Mouse (Mus musculus) spleen, adult 2 months (tissue): Measurements from ENCODE around the gene Zhx3. TPM values are rescaled to one million over a fixed set of nuclear protein-coding genes. Genes with fewer than 3 reads are reported as not detected.

Experiments
- DNase-seq, 2 experiments: peaks; one replicate each; pipeline versions ENCODE4 v3.0.0 to v3.0.0-alpha.2; 2012 to 2021; ENCODE audit warnings: low spot score in 2 of 2, low read depth in 1 of 2
- H3K27ac ChIP-seq: fragments of 200-500 bp; 2 replicates; pipeline ENCODE4 v1.5.1; 2012; ENCODE audit warnings: low read length, inconsistent platforms; ENCODE audit not compliant: insufficient read depth
- H3K27me3 ChIP-seq: fragments of 200-500 bp; 2 replicates; pipeline ENCODE4 v1.6.1; 2012; ENCODE audit warnings: mild to moderate bottlenecking, moderate library complexity, low read length, inconsistent platforms; ENCODE audit not compliant: control insufficient read depth, insufficient read depth
- H3K36me3 ChIP-seq: fragments of 200-500 bp; 2 replicates; pipeline ENCODE4 v1.6.1; 2012; ENCODE audit warnings: mild to moderate bottlenecking, low read length, inconsistent platforms; ENCODE audit not compliant: control insufficient read depth, insufficient read depth
- H3K4me1 ChIP-seq: fragments of 200-500 bp; 2 replicates; pipeline ENCODE4 v1.6.1; 2011; ENCODE audit warnings: inconsistent platforms; ENCODE audit not compliant: control insufficient read depth, insufficient read depth, insufficient read length
- H3K4me3 ChIP-seq: fragments of 200-500 bp; 2 replicates; pipeline ENCODE4 v1.5.1; 2011; ENCODE audit warnings: mild to moderate bottlenecking, inconsistent platforms; ENCODE audit not compliant: insufficient read depth, insufficient read length; ENCODE audit errors: extremely low read depth
- CTCF ChIP-seq: fragments of 200-500 bp; IDR thresholded peaks from 2 replicates; pipeline ENCODE4 v1.5.1; 2011; ENCODE audit warnings: mild to moderate bottlenecking, inconsistent platforms; ENCODE audit not compliant: insufficient read depth, insufficient read length, insufficient replicate concordance; ENCODE audit errors: extremely low read depth
- POLR2A ChIP-seq: fragments of 200-500 bp; IDR thresholded peaks from 2 replicates; pipeline ENCODE4 v1.6.1; 2011; ENCODE audit warnings: low read depth, low read length, inconsistent platforms
- WGBS: fragments of 180-500 bp; shearing (Covaris S2); methylation state at CpG from one replicate; pipeline ENCODE4 v1.1.7; 2018; 5-methylcytosine and 5-hydroxymethylcytosine counted together
- polyA plus RNA-seq: library from polyadenylated mRNA; depleted of rRNA; stranded (reverse); fragments of >200 nt; gene quantifications from 2 replicates; pipeline ENCODE4 v1.2.3, GENCODE M21; 2012

The Zhx3 gene
- polyA plus RNA-seq, 1 experiment, result 1.5 TPM

- WGBS, result 89% methylated on average over 5 of the region's 5 CpGs
- H3K4me1 ChIP-seq, result 0 out of 2 replicates have a peak, but pooled peaks cover 2% of the 10 kb centered on the region
- H3K36me3 ChIP-seq, result no peaks in the 10 kb centered on the region
- no peak for DNase-seq
- no peak overlapping the region for H3K27ac ChIP-seq
- H3K4me3 ChIP-seq, result no peak overlapping the region
- TF ChIP-seq CTCF, result no peak
- no peaks in the 10 kb centered on the region for H3K27me3 ChIP-seq
Measured at GRCm38 (mm10) chr2:160856359-160857102, 16.3 kb downstream of the Zhx3 start.

GRCm38 (mm10) chr2:160854687-160855086 lies 18.1 kb downstream of the Zhx3 start:
- Histone ChIP-seq H3K27ac (no peak overlapping the region), H3K4me1 (no peaks in the 10 kb centered on the region), H3K36me3 (no peaks in the 10 kb centered on the region), H3K27me3 (no peaks in the 10 kb centered on the region), H3K4me3 (no peak overlapping the region)
- no peak for DNase-seq
- TF ChIP-seq CTCF, result no peak
- no peak for TF ChIP-seq POLR2A

GRCm38 (mm10) chr2:160850360-160850759 lies 22.4 kb downstream of the Zhx3 start:
- Histone ChIP-seq H3K36me3 (no peaks in the 10 kb centered on the region), H3K27me3 (no peaks in the 10 kb centered on the region), H3K4me1 (no peaks in the 10 kb centered on the region), H3K27ac (no peak overlapping the region), H3K4me3 (no peak overlapping the region)
- no peak for TF ChIP-seq POLR2A
- TF ChIP-seq CTCF, result no peak
- no peak for DNase-seq
- 89% methylated on average over 3 of the region's 3 CpGs for WGBS

- no peak for TF ChIP-seq CTCF
- no peak overlapping the region for H3K27ac ChIP-seq
- H3K4me1 ChIP-seq, result no peaks in the 10 kb centered on the region
- H3K36me3 ChIP-seq, result no peaks in the 10 kb centered on the region
- 71% methylated on average over 3 of the region's 3 CpGs for WGBS
- no peaks in the 10 kb centered on the region for H3K27me3 ChIP-seq
- H3K4me3 ChIP-seq, result no peak overlapping the region
- no peak for DNase-seq
Measured at GRCm38 (mm10) chr2:160849617-160850240, 23.1 kb downstream of the Zhx3 start.

- 89% methylated on average over 2 of the region's 2 CpGs for WGBS
- no peak overlapping the region for H3K27ac ChIP-seq
Measured at GRCm38 (mm10) chr2:160848186-160848585, 24.6 kb downstream of the Zhx3 start.

GRCm38 (mm10) chr2:160847664-160848063 lies 25.1 kb downstream of the Zhx3 start:
- H3K27me3 ChIP-seq, result no peaks in the 10 kb centered on the region
- TF ChIP-seq CTCF, result no peak
- no peak for TF ChIP-seq POLR2A
- no peak for DNase-seq
- H3K4me3 ChIP-seq, result no peak overlapping the region
- H3K4me1 ChIP-seq, result no peaks in the 10 kb centered on the region
- H3K36me3 ChIP-seq, result no peaks in the 10 kb centered on the region
- 89% methylated on average over 1 of the region's 1 CpGs for WGBS
- H3K27ac ChIP-seq, result no peak overlapping the region

More at GRCm38 (mm10) chr2:160848186-160848585, 24.6 kb downstream of the Zhx3 start:
- H3K4me1 ChIP-seq, result no peaks in the 10 kb centered on the region
- H3K4me3 ChIP-seq, result no peak overlapping the region
- H3K36me3 ChIP-seq, result no peaks in the 10 kb centered on the region
- no peak for DNase-seq
- H3K27me3 ChIP-seq, result no peaks in the 10 kb centered on the region
- TF ChIP-seq CTCF, result no peak
- TF ChIP-seq POLR2A, result no peak

GRCm38 (mm10) chr2:160840838-160841237 lies 32.0 kb downstream of the Zhx3 start:
- H3K27ac ChIP-seq, result no peak overlapping the region
- H3K27me3 ChIP-seq, result no peaks in the 10 kb centered on the region
- H3K4me3 ChIP-seq, result no peak overlapping the region
- no peaks in the 10 kb centered on the region for H3K36me3 ChIP-seq
- DNase-seq, result no peak
- no peaks in the 10 kb centered on the region for H3K4me1 ChIP-seq
- no peak for TF ChIP-seq POLR2A
- no peak for TF ChIP-seq CTCF
